Mouse (Mus musculus) neural tube, embryonic 11.5 days (tissue): ENCODE results near the gene Col23a1. TPM values are rescaled to one million over a fixed set of nuclear protein-coding genes. Genes with fewer than 3 reads are reported as not detected.

Experiments used
- ATAC-seq: fragments of 200-750 bp; cut with Nextera tagmentation; 2 replicates; pipeline ENCODE4 v1.8.0; 2017; ENCODE audit warnings: moderate number of reproducible peaks, mild to moderate bottlenecking, moderate TSS enrichment, moderate library complexity; ENCODE audit not compliant: insufficient read depth, low FRiP score, low TSS enrichment
- DNase-seq: peaks from one replicate; pipeline ENCODE4 v3.0.0-alpha.2; 2015; ENCODE audit warnings: low spot score
- H3K27ac ChIP-seq: fragments of 300-500 bp; sonication (generic); 2 replicates; pipeline ENCODE4 v1.5.1; 2014; ENCODE audit warnings: low read depth, mild to moderate bottlenecking, low read length
- H3K27me3 ChIP-seq: fragments of 300-500 bp; sonication (generic); 2 replicates; pipeline ENCODE4 v1.6.1; 2014; ENCODE audit warnings: mild to moderate bottlenecking, low read length, mixed read lengths; ENCODE audit not compliant: control insufficient read depth, insufficient read depth
- H3K36me3 ChIP-seq: fragments of 300-500 bp; sonication (generic); 2 replicates; pipeline ENCODE4 v1.6.1; 2014; ENCODE audit warnings: mild to moderate bottlenecking, low read length, moderate library complexity, mixed read lengths; ENCODE audit not compliant: control insufficient read depth, insufficient read depth
- H3K4me1 ChIP-seq: fragments of 300-500 bp; sonication (generic); 2 replicates; pipeline ENCODE4 v1.6.1; 2014; ENCODE audit warnings: low read length, mixed read lengths; ENCODE audit not compliant: control insufficient read depth, insufficient read depth
- H3K4me2 ChIP-seq: fragments of 300-500 bp; sonication (generic); 2 replicates; pipeline ENCODE4 v1.6.1; 2014; ENCODE audit warnings: low read depth, mild to moderate bottlenecking, moderate library complexity
- H3K4me3 ChIP-seq: fragments of 300-500 bp; sonication (generic); 2 replicates; pipeline ENCODE4 v1.5.1; 2014; ENCODE audit warnings: low read depth, low read length
- H3K9ac ChIP-seq: fragments of 300-500 bp; sonication (generic); 2 replicates; pipeline ENCODE4 v1.6.1; 2014; ENCODE audit warnings: mild to moderate bottlenecking, low read length
- H3K9me3 ChIP-seq: fragments of 300-500 bp; sonication (generic); 2 replicates; pipeline ENCODE4 v1.6.1; 2016; ENCODE audit warnings: low read length; ENCODE audit not compliant: control insufficient read depth
- WGBS: fragments of 180-500 bp; shearing (Covaris S2); extraction: QIAGEN DNeasy Blood & Tissue Kit; methylation state at CpG from one replicate; pipeline ENCODE4 v1.1.7; 2014; 5-methylcytosine and 5-hydroxymethylcytosine counted together
- polyA plus RNA-seq: library from polyadenylated mRNA; unstranded; fragments of >200 nt; fragmentation: Nextera tagmentation; extraction: Ambion mirVana; gene quantifications from 2 replicates; pipeline ENCODE4 v1.2.1, GENCODE M21; 2014

Col23a1 gene
- polyA plus RNA-seq, 1 experiment from 2014 or later, result 10.9 TPM

GRCm38 (mm10) chr11:51587059-51587458 is 297.3 kb downstream of the Col23a1 start:
- Histone ChIP-seq H3K4me1 (peaks cover 8% of the 10 kb centered on the region), H3K9me3 (no peaks in the 10 kb centered on the region), H3K27ac (no peak overlapping the region), H3K4me3 (no peak overlapping the region), H3K27me3 (no peaks in the 10 kb centered on the region), H3K36me3 (peaks cover 35% of the 10 kb centered on the region), H3K9ac (no peak overlapping the region), H3K4me2 (no peak overlapping the region)
- WGBS, result 98% methylated on average over 1 of the region's 1 CpGs
- DNase-seq (no peak), ATAC-seq (no peak)

- ATAC-seq (no peak), DNase-seq (no peak)
- WGBS, result 96% methylated on average over 3 of the region's 3 CpGs
- H3K27me3 ChIP-seq, result no peaks in the 10 kb centered on the region
- no peaks in the 10 kb centered on the region for H3K9me3 ChIP-seq
- H3K4me2 ChIP-seq, result no peak overlapping the region
- no peak overlapping the region for H3K27ac ChIP-seq
- peaks cover 45% of the 10 kb centered on the region for H3K36me3 ChIP-seq
- peaks cover 7% of the 10 kb centered on the region for H3K4me1 ChIP-seq
- H3K4me3 ChIP-seq, result no peak overlapping the region
- H3K9ac ChIP-seq, result no peak overlapping the region
These were observed 299.1 kb downstream of the Col23a1 start for GRCm38 (mm10) chr11:51588833-51589232.

- Histone ChIP-seq H3K27me3 (no peaks in the 10 kb centered on the region), H3K4me2 (no peak overlapping the region), H3K4me1 (peaks cover 2% of the 10 kb centered on the region; the same call in 1 of the 2 replicates), H3K27ac (no peak overlapping the region), H3K4me3 (no peak overlapping the region), H3K36me3 (peaks cover 48% of the 10 kb centered on the region), H3K9me3 (no peaks in the 10 kb centered on the region), H3K9ac (no peak overlapping the region)
- no peak for DNase-seq
- no peak for ATAC-seq
These were observed 300.3 kb downstream of the Col23a1 start for GRCm38 (mm10) chr11:51590002-51590401.

- Histone ChIP-seq H3K27ac (no peak overlapping the region), H3K27me3 (no peaks in the 10 kb centered on the region), H3K4me3 (no peak overlapping the region), H3K4me1 (no peaks in the 10 kb centered on the region), H3K4me2 (no peak overlapping the region), H3K9ac (no peak overlapping the region), H3K9me3 (no peaks in the 10 kb centered on the region), H3K36me3 (peaks cover 53% of the 10 kb centered on the region)
- WGBS, result 86% methylated on average over 7 of the region's 7 CpGs
- ATAC-seq, result no peak
- no peak for DNase-seq
These were observed 301.4 kb downstream of the Col23a1 start for GRCm38 (mm10) chr11:51591168-51591567.

- Histone ChIP-seq H3K36me3 (peaks cover 52% of the 10 kb centered on the region), H3K4me2 (no peak overlapping the region), H3K27me3 (no peaks in the 10 kb centered on the region), H3K9me3 (no peaks in the 10 kb centered on the region), H3K4me1 (no peaks in the 10 kb centered on the region), H3K4me3 (no peak overlapping the region), H3K27ac (no peak overlapping the region), H3K9ac (no peak overlapping the region)
- ATAC-seq (no peak), DNase-seq (no peak)
- WGBS, result 91% methylated on average over 7 of the region's 7 CpGs
These were observed 302.2 kb downstream of the Col23a1 start for GRCm38 (mm10) chr11:51591915-51592314.

- H3K4me1 ChIP-seq, result no peaks in the 10 kb centered on the region
- peaks cover 59% of the 10 kb centered on the region for H3K36me3 ChIP-seq
- H3K4me2 ChIP-seq, result no peak overlapping the region
- WGBS, result 91% methylated on average over 4 of the region's 4 CpGs
- DNase-seq, result no peak
- no peak overlapping the region for H3K4me3 ChIP-seq
- H3K9me3 ChIP-seq, result no peaks in the 10 kb centered on the region
- ATAC-seq, result no peak
- H3K9ac ChIP-seq, result no peak overlapping the region
- H3K27me3 ChIP-seq, result no peaks in the 10 kb centered on the region
- no peak overlapping the region for H3K27ac ChIP-seq
These were observed 303.6 kb downstream of the Col23a1 start for GRCm38 (mm10) chr11:51593368-51593767.

GRCm38 (mm10) chr11:51593849-51594248 is 304.1 kb downstream of the Col23a1 start:
- no peak overlapping the region for H3K4me2 ChIP-seq
- no peak overlapping the region for H3K27ac ChIP-seq
- H3K27me3 ChIP-seq, result no peaks in the 10 kb centered on the region
- no peak for DNase-seq
- H3K9me3 ChIP-seq, result no peaks in the 10 kb centered on the region
- H3K4me1 ChIP-seq, result no peaks in the 10 kb centered on the region
- peaks cover 63% of the 10 kb centered on the region for H3K36me3 ChIP-seq
- 90% methylated on average over 6 of the region's 6 CpGs for WGBS
- no peak overlapping the region for H3K9ac ChIP-seq
- no peak overlapping the region for H3K4me3 ChIP-seq
- no peak for ATAC-seq

GRCm38 (mm10) chr11:51594715-51595350 is 305.1 kb downstream of the Col23a1 start:
- no peak overlapping the region for H3K27ac ChIP-seq
- H3K4me2 ChIP-seq, result no peak overlapping the region
- no peaks in the 10 kb centered on the region for H3K27me3 ChIP-seq
- H3K9me3 ChIP-seq, result no peaks in the 10 kb centered on the region
- peaks cover 60% of the 10 kb centered on the region for H3K36me3 ChIP-seq
- ATAC-seq (no peak), DNase-seq (no peak)
- H3K9ac ChIP-seq, result no peak overlapping the region
- H3K4me1 ChIP-seq, result no peaks in the 10 kb centered on the region
- H3K4me3 ChIP-seq, result no peak overlapping the region
- 81% methylated on average over 3 of the region's 3 CpGs for WGBS

GRCm38 (mm10) chr11:51595459-51596083 is 305.9 kb downstream of the Col23a1 start:
- H3K9ac ChIP-seq, result no peak overlapping the region
- no peak overlapping the region for H3K4me3 ChIP-seq
- H3K36me3 ChIP-seq, result peaks cover 58% of the 10 kb centered on the region
- H3K27me3 ChIP-seq, result no peaks in the 10 kb centered on the region
- no peak for DNase-seq
- no peak overlapping the region for H3K27ac ChIP-seq
- no peak for ATAC-seq
- 86% methylated on average over 1 of the region's 1 CpGs for WGBS
- no peak overlapping the region for H3K4me2 ChIP-seq
- no peaks in the 10 kb centered on the region for H3K9me3 ChIP-seq
- no peaks in the 10 kb centered on the region for H3K4me1 ChIP-seq
